Comparison of ENCODE assay signal across 15 mouse cellular contexts in the genomic region with DNA sequence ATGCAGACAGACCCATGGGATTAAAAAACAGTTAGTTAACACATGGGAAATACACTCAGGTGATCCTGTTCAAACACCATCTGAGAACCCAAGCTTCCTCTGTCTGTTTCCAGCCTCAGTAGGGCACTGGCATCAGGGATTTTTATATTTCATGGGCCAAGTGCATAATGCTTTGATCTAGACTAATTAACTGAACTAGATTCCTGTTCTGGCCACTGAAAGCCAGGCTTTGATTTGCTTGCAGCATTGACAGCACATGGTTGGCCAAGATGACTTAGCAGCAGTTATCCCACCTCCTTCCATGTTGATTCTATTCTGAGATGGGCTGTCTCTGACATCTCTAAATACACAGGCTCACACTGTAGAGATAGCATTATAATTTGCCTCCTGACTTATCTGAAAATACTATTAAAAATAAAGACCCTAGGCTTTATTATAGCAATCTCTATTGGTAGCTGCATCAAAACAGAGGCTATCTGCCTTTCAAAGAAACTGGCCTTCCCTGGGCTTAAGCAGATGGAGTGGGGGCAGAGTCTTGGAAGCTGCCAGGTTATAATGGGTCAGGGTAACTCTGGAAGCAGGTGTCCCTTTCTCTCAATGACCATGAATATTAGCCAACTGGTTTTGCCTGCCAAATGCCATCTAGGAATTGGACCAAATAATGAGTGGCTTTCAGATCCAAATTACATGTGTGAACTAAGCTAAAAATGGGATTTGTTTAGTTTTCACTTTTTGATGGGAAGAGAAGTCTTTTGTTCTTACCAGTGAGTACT.
DNase-seq lines count a peak whose midpoint lies in the region; ATAC-seq and TF ChIP-seq lines count a peak whose summit lies in the region.
"Had no signal": no experiment of that assay in that cellular context is flagged by ENCODE, and none has a peak within 500 bp of the region (broad histone marks: within the 10 kb centered on the region; RNA-seq: fewer than 3 reads in every experiment).

No protein-coding gene starts in this region.

- H3K9me3 ChIP-seq in hindbrain, postnatal 0 days (ENCODE audit: low read length), result no peaks in the 10 kb centered on the region
- no peaks in the 10 kb centered on the region for H3K9me3 ChIP-seq in hindbrain, embryonic 10.5 days
- H3K9me3 ChIP-seq: heart, embryonic 12.5 days; limb, embryonic 12.5 days had no signal

- H3K27me3 ChIP-seq in hindbrain, postnatal 0 days (ENCODE audit: insufficient read depth, low read length), result no peaks in the 10 kb centered on the region
- no peaks in the 10 kb centered on the region for H3K27me3 ChIP-seq in hindbrain, embryonic 10.5 days (ENCODE audit: insufficient read depth, poor library complexity, severe bottlenecking)
- H3K27me3 ChIP-seq: heart, embryonic 12.5 days; limb, embryonic 12.5 days had no signal

- H3K9ac ChIP-seq in hindbrain, postnatal 0 days (replicated peaks; ENCODE audit: low read length), result no peak overlapping the region
- H3K9ac ChIP-seq: heart, embryonic 12.5 days; limb, embryonic 12.5 days; liver, embryonic 14.5 days had no signal

- peak; percentile 86 for ATAC-seq in hindbrain, postnatal 0 days

- H3K27ac ChIP-seq in hindbrain, postnatal 0 days, result no peak overlapping the region
- no peak overlapping the region for H3K27ac ChIP-seq in hindbrain, embryonic 10.5 days
- H3K27ac ChIP-seq: limb, embryonic 12.5 days; liver, embryonic 14.5 days had no signal

- no peak overlapping the region for H3K4me3 ChIP-seq in hindbrain, postnatal 0 days (ENCODE audit: low read length)
- no peak overlapping the region for H3K4me3 ChIP-seq in hindbrain, embryonic 10.5 days
- H3K4me3 ChIP-seq: heart, embryonic 12.5 days; limb, embryonic 12.5 days had no signal

- no peaks in the 10 kb centered on the region for H3K4me1 ChIP-seq in hindbrain, postnatal 0 days (ENCODE audit: insufficient read depth, low read length)
- H3K4me1 ChIP-seq in hindbrain, embryonic 10.5 days (replicated peaks), result peaks cover 11% of the 10 kb centered on the region
- H3K4me1 ChIP-seq: heart, embryonic 12.5 days; limb, embryonic 12.5 days had no signal

- DNase-seq in hindbrain, postnatal 0 days (ENCODE audit: low spot score), result peak; percentile 77
- DNase-seq in hindbrain, embryonic 10.5 days (ENCODE audit: low spot score), result no peak
- peak; percentile 90 for DNase-seq in Muller cell, postnatal 12 days (ENCODE audit: inconsistent ontology term)
- DNase-seq in brain, embryonic 18.5 days (ENCODE audit: low read depth, low spot score), result peak; percentile 46
- DNase-seq in cerebellum, postnatal 10 days, result peak; percentile 91 to 93
- no peak for DNase-seq in thymus, postnatal 10 days (ENCODE audit: low spot score in 2 of 2)
- no peak for DNase-seq in heart, postnatal 25 days (ENCODE audit: low spot score)
- DNase-seq: kidney, adult 18-20 months; kidney, postnatal 14 days; lung, postnatal 10 days; right cerebral cortex, postnatal 14 days; thymus, postnatal 4 days had no signal

- no peak overlapping the region for H3K4me2 ChIP-seq in hindbrain, postnatal 0 days (ENCODE audit: low read depth, low read length)
- H3K4me2 ChIP-seq: heart, embryonic 12.5 days; limb, embryonic 12.5 days had no signal

- no peak for TF ChIP-seq CTCF in hindbrain, postnatal 0 days (IDR thresholded peaks at IDR 0.05; ENCODE audit: low read depth)

- intact Hi-C loops in heart, postnatal 25 days (cut with DNase I), result no loop called here

- H3K36me3 ChIP-seq in hindbrain, postnatal 0 days (ENCODE audit: insufficient read depth, low read length), result 0 out of 2 replicates have a peak, but pooled peaks cover 5% of the 10 kb centered on the region
- H3K36me3 ChIP-seq in hindbrain, embryonic 10.5 days, result no peaks in the 10 kb centered on the region
- H3K36me3 ChIP-seq: limb, embryonic 12.5 days had no signal

Comparison
In these comparisons a context has a peak if more than half of its experiments do, and no peak if none do; other contexts are left out.
1. DNase-seq: peak in hindbrain, postnatal 0 days (single experiment), Muller cell, postnatal 12 days (single experiment), brain, embryonic 18.5 days (single experiment) and cerebellum, postnatal 10 days (2 of 2); none in hindbrain, embryonic 10.5 days (single experiment), thymus, postnatal 10 days (0 of 2) and heart, postnatal 25 days (single experiment).